Mouse (Mus musculus): ENCODE measurements at regions not wholly inside any gene's neighbourhood (a gene's known extent, or its start where the extent isn't known, plus 50 kb on each side); places are given as distances from the start of the nearest gene placed in this dataset.

DNA sequence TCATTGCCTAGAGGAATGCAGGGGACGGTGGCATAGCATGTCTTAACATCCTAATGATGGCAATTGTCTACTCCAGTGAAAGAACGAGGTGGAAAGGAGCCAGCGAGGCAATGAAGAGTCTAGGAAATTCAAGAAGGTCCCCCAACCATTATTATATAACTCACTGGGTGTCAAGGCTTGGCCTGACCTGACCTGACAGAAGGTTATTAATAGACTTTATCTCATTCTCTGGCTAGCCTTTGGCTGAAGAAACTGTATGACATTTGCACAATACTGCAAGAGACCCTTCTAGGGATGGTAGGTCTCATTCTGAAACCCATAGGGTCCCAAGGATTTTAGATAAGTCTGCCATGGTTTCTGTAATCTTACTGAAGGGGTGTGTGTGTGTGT lies 121.0 kb upstream of the Jarid2 start:
- DNase-seq (ENCODE audit: low spot score): no peak

DNA sequence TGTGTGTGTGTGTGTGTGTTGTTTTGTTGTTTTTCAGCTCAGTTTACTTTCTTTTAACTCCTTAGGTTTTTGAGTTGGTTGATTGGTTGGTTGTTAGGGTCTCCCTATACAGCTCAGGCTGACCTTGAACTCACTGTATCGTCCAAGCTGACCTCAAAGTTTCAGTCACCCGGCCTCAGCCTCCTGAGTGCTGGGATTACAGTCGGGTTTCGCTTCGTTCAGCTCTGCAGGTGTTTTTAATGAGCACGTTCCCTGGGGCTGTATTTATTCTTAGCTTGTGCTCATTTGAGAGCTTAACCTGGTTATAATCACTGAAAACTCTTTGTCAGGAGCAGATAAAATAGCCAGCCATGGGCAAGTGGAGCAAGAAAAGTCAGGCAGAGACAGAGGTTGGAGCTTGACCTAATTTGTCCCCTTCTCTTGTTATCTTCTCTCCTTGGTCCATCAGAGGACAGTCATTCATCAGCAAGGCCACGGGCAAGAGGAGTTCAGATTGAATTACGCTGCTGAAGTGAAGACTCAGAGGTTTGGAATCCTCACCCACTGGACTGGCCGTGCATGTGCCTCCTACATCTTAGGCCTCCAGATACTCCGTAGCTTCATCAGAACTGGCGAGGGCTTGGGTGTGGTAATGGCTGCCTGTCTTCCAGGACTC lies 120.5 kb upstream of the Jarid2 start:
- no peak for DNase-seq (ENCODE audit: low spot score)

DNA sequence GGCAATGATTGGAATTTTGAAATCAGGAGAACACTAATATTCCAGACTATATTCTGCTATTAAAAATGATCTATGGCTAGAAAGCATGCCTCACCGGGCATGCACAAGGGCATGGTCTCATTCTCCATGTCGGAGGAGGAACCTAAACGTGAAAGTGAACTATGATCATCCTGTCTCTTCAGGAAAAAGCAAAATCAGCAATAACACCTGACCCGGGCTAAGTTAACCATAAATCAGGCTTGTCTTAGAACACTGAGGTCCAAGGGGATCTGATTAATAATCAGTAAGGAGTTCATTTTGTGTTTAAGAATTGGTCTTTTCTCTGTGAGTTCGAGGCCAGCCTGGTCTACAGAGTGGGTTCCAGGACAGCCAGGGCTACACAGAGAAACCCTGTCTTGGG lies 119.7 kb upstream of the Jarid2 start:
- no peak for DNase-seq (ENCODE audit: low spot score)

DNA sequence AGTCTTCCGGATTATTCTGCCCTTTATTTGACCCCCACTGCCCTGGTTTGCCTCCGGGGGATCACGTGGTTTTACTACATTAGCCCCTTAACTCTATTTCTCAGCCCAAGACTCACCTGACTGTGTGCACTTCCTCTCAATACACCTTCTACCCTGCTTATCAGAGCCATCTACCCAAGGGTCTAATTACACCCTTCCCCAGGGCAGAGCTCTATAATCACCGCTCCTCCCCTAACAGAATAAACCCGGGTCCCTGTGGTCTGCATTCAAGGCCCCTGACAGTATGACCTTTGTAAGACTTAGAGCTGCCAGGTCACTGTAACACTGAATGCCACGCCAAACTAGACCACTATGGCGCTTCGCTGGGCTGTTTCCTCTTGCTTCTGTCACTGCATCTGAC lies 113.6 kb upstream of the Jarid2 start:
- DNase-seq (ENCODE audit: low spot score): no peak

DNA sequence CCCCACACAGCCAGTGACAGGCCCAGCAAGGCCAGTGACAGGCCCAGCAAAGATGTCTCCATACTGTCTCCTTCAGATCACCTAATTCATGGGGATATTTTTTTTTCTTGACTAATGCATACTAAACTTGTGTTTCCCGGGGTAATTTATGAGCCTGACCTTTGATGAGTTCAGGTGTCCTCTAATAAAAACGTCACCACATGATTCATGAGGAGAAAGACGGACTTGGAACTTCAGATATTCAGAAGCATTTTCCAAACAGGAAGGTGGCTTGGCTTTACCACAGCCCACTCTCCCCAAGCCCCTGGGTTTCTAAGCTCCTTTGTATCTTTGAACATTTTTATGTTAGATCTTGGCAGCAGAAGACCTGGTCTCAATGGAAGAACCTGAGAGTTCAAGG lies 110.9 kb upstream of the Jarid2 start:
- no peak for DNase-seq (ENCODE audit: low spot score)

DNA sequence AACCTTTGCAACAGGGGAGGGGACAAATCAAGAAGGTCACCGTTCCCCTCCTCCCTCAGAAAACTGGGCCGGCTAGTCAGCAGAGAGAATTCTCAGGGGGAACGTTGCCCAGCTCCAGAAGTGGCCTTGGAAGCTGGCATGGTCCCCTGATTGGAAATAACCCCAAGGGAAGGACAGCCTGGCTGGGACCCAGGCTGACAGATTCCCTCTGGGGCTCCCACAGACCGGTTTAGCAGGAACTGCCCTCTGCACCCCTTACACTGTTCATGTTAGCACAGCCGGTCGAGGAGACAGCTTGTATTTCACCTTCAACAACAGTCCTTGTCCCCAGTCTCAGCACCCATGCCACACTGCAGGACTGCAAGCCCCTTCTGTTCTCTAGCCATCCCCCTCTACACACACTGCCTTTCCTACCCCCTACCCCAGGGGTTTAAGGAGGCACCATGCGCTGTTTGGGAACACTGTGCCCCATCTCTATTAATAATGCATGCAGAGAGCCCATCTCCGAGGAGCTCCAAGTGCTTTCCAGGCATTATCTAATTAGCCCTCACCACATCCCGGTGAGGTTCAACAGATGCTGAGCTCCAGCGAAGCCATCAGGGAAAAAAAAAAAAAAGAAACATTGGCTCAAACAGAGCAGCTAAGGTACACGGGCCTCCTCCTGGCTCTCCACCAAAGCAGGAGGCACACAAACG lies 106.5 kb upstream of the Jarid2 start:
- DNase-seq (ENCODE audit: low spot score): no peak

DNA sequence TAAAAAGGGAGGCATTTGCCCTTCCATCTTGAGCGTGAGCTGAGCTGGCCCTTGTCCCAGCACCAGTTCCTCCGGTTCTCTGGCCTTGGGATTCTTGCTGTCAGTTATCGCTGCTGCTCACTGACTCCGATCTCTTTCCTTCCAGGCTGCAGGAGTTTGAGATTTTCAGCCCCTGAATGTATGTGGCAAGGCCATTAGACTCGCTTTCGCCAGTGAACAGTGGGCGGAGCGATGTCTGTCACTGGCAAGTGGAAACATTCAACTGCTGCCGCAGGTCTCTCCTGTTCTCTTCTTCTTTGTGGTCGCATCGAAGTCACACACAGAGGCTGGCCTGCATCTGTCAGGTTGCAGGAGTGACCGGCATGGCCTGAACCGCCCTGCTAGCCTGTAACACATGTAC lies 104.6 kb upstream of the Jarid2 start:
- DNase-seq (ENCODE audit: low spot score): no peak

DNA sequence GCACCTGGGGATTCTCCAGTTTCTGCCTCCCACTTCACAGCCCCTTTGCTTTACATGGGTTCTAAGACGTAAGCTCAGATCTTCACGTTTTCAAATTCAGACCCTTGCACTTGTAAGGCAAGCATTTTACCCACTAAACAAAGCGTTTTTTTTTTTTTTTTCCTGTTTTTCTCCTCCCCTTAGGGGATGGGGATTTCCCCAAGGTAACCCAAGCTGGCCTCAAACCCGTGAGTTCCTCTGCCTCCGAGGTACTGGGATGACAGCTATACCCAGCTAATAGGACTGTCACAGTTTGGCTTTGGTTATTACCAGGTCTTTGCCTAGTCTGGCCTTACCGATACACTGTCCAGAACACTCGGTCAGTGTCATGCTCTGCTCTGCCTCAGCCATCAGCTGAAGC lies 103.5 kb upstream of the Jarid2 start:
- DNase-seq (ENCODE audit: low spot score): no peak

DNA sequence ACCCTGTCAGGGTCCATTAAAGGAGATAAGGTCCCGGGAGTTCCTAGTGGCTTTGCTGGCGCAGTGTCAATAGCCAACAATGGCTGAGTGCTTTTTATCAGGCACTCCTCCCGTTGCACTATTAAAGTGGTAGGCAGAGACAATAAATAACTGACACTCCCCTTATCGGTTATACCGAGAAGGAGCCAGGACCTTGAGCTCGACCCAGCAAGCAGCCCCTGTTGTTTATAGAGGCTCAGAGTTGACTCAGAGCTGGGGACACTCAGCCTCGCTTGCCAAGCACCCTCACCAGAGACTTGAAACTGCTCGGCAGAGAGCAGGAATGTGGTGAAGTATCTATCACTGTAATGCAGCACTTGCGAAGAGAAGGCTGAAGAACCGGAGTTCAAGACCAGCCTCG lies 102.5 kb upstream of the Jarid2 start:
- no peak for DNase-seq (ENCODE audit: low spot score)

DNA sequence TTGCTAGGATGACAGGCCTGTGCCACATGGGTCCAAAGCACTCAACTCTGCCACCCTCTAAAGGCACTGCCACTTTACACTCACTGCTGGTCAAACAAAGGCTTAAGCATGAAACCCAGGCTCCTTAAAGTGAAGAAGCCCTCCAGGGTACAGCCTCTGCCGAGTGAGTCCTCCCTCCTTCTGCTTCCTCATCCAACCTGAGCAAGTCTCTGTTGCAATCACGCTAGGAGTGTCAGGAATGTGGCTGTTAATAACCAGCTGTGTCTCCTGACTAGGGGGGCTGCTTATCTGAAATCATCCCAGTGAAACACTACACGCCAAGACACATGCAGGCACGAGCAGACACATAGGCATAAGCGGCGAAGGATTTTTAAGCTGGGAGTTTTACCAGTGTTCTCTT lies 99.2 kb upstream of the Jarid2 start:
- no peak for DNase-seq (ENCODE audit: low spot score)

DNA sequence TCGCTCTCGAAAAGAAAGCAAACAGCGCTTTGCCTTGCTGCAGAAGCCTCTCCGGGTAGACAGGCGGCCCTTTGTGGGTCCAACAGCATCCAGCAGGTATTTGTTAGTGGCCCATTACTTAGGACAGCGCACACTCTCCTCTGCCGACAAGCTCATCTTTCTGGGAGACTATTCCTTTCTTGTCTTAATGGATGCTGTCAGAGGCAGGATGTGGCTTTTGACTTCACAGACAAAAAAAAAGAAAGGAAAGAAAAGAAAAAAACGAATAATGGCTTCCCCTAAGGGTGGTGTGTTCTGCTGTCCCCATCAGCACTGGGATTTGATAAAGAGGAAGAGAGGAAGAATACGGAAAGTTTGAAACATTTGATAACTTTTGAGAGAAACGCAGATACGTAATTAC lies 94.7 kb upstream of the Jarid2 start:
- no peak for DNase-seq (ENCODE audit: low spot score)

DNA sequence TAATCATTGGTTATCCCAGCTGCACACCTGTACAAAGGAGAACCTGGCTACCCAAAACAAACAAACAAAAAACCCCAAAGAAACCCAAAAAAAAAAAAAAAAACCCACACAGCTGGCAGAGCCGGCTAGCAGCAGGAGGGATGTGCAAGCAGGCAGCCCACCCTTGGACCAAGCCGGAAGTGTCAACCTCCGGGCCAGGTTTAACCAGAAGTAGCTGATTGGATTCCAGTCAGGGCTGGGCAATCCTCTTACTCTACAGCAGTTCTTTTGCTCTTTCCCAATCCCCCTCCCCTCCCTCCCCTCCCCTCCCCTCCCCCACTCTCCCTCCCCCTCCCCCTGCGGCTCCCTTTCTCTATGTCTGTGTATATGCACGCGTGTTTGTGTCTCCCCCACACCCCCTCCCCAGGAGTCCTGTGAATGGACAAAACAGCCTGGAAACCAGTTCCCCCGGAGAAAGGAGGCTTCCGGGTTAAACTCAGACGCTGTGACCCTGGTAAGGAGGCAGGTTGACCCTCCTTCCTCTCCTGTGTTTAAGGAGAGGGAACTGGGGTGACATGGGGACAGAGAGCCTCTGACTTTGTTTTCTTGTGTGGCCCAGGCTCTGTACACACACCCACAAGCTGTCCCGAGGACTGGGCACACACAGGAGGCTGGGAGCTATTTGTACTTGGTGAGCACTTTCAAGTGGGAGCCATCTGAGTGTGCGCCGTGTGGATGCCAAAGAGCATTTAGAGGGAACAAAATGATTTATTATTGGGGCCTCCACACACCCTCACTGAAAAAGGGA lies 93.9 kb upstream of the Jarid2 start:
- no peak for DNase-seq (ENCODE audit: low spot score)

DNA sequence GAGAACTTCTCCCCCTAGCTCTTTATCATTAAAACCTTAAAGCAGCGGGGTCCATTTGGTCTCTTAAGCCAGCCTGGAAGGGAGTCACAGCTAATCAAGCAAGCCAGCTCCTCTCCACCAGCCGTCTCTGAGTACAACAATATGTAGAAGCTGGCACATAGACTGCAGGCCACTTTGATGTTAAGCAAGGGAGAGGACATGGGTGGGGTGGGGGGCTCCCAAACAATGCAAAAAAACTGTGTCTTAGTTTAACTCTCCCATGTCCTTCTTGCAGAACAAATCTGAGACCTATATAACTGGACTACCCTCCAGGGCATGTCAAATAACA lies 93.3 kb upstream of the Jarid2 start:
- no peak for DNase-seq (ENCODE audit: low spot score)

DNA sequence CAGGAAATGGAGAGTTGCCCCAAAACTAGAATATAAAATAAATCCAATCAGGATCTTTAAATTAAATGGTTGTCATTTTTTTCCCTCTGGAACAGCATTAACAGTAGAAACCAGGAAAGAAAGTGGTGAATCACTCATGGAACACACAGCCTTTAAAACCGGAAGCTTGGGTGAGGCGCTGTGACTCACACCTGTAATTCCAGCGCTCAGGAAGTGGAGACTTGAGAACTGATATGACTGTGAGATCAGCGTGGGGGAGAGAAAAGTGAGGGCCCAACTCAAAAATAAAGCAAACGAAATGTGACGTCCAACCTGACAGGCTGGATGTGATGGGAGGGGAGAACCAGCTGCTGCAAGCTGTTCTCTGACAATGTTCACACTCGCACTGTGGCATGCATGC lies 86.9 kb upstream of the Jarid2 start:
- DNase-seq (ENCODE audit: low spot score): no peak

DNA sequence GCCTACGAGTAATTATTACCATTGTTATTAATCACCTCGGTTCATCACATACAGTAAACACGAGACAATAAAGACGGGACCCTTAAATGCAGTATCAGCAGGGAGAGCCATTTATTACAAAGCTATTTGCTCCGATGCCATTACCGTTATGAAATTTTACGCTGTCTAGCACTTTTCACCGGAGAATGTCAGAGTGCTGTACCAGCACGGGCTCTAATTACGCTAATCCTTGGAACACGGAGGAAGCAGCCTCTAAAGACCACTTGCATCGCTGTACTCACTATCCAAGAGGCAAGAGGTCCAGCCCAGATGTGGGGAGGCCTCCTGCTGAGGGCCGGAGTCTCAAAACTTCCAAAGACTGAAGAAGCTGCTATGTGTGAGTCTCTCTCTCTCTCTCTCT lies 79.2 kb upstream of the Jarid2 start:
- DNase-seq (ENCODE audit: low spot score): no peak

DNA sequence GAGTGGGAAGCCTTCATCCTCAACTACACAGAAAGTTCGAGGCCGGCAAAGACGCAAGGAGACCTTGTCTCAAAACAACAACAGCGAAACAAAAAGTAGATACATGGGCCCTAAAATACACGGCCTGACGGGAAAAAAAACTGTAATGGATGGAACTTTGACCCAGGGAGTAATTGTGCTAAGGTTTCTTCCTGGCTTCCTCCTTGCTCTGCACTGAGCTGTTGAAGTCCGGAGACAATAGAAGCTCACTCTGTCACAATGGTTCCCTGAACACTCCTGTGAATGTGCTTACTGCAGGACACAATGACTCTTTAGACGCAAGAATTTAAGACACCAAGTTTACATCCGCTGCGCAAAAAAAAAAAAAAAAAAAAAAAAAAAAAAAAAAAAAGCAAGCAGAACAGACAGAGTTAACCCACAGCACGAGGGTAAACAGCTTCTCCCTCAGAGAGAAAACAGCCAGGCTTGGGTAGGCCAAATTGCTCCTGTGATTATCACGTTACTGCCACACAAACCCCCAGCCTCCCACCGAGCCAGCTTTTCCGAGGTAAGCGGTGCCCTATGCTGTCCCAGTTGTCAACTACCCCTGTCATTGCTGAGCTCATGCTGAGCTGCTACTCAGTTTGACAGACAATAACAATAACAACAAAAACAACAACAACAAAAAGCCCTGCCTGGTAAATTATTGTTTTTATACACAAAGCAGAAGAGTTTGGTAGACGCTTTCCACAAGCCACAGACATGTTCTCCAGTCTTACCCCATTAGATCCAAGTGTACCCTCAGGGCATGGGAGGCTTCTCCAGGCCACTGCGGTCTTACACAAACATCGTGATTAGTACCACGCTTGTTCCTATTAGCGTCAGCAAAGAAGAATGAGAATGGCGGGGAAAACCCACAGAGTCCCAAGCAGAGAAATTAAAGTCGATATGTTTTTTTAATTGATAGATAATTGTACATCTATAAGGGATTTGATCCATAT lies 77.7 kb upstream of the Jarid2 start:
- DNase-seq (ENCODE audit: low spot score): no peak

DNA sequence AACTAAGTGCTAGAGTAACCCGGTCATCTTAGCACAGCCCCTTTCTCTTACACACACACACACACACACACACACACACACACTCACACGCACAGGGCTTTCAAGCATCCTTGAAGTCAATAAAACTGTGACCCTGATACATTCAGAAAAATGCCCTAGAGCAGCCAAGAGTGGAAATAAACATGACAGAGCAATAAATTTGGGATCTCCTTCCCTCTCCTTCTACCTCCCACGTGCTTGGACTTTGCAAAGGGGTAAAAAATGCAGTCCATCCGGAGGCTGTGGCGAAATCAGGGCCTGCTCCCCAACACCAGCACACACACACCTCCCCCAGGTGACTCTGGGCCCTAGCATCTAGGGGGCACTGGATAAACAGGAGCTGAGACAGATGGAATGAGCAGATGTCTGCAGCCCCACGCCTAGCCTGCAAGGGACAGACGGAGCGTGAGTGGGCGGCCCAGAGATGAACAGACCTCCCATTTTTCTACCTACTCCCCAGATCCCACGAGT lies 71.3 kb upstream of the Jarid2 start:
- DNase-seq (ENCODE audit: low spot score): no peak

DNA sequence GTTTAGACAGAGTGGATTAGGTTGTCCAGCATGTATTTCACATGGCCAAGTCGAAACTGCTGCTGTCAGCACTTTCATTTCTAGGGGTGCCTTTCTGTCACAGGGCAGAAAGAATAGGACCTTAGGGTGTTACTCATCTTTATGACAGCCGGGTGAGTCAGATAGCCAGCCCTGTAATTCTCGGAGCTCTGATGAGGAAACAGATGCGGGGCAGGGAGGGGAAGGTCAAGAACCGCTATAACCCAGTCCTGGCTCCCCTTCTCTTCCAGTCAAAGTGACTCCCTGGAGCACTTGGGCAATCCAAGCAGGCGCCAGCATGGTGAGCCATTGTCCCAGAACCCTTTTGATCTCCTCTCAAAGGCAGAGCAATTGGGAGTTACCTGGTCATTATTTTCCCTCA lies 69.4 kb upstream of the Jarid2 start:
- no peak for DNase-seq (ENCODE audit: low spot score)

DNA sequence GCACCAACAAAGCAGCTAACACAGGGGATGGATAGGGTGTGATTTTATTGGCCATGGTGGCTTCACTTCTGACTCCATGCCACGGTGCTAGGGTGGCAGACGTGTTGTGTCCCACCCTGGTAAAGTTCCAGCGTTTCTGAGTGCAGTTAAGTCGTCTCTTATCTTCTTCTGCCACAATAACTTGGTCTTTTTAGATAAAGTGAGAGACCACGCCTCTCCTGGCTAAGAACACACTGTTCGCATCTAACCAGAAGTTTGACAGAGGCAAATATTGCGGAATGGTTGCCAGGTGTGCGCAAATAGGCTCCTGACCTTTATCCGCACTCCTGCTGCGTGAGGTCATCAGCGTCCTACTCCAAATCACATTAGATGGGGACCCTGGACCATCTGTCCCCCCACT lies 66.2 kb upstream of the Jarid2 start:
- no peak for DNase-seq (ENCODE audit: low spot score)

DNA sequence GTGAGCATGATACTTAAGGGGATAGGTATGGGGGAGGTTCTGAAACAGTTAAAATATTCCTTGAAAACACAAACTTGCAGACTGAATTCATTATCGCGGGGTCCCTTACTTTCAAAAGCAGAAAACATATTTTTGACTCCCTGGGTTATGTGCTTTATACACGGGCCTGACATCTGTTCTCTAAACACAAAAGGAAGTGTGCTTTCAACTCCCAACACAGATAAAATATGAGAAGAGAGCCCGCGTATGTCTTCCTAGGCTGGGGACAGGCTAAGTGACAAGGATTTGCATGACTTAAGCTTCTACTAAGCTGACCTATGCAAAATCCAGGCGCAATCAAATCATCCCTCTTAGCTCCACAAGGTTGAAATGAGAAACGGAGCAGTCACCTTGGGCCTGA lies 65.5 kb upstream of the Jarid2 start:
- no peak for DNase-seq (ENCODE audit: low spot score)

DNA sequence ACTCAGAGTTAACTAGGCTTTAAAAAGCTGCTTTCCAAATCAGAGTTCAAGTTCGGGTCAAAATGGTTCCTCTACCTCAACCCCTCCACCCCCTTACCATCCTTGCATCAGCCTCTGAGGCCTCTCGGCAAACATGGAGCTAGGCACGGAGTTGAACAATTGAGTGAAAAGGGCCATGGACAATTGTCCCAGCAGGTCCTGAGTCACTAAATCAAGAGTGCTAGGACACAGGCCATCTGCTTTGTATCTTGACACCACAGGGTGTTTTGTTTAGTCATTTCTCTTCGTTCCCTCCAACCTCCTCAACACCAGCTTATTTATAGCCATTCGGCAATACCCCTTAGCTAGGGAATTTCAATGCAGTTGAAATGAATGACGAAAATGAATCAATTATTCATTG lies 59.5 kb upstream of the Jarid2 start:
- no peak for DNase-seq (ENCODE audit: low spot score)

DNA sequence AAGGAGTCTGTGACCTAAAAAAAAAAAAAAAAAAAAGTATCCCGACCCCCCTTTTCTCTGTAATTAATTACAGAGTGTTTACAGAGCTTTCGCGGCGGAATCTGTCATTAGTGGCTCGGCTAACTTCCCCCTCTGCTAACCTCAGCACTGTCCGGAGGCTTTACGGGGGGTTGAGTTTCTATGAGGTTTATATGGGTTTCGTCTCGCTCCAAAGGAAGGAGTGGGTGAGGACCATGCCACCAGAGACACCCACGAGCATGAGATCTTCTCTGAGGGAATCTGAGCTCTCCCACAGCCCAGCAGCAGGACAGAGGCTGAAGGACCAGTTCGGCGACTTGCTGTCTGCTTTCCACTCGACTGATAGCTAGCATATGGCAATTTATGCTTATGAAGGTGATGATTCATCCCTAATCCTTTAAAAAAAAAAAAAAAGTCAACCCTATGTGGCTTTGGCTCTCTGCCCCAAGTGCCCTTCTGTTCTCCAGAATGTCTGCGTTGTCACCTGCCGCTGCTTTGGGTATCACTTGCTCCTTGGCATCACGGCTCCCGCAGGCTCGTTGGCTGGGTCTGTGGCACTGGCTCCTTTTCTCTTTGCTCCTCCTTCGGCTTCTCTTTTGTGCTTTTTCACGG lies 55.8 kb upstream of the Jarid2 start:
- no peak for DNase-seq (ENCODE audit: low spot score)

All from testis, postnatal 10 days (tissue).